Mouse (Mus musculus) liver, embryonic 14.5 days (tissue): ENCODE measurements at regions not wholly inside any gene's neighbourhood (a gene's known extent, or its start where the extent isn't known, plus 50 kb on each side); places are given as distances from the start of the nearest gene placed in this dataset.

ENCODE experiments used
- CTCF ChIP-seq: IDR thresholded peaks from 2 replicates; pipeline ENCODE4 v1.5.1; 2016; ENCODE audit warnings: antibody characterized with exemption, low read depth, control low read depth
- EP300 ChIP-seq: IDR thresholded peaks from 2 replicates; pipeline ENCODE4 v1.6.1; 2016; ENCODE audit warnings: antibody characterized with exemption, low read depth

- no peak for TF ChIP-seq CTCF
- TF ChIP-seq EP300 = no peak
Measured at GRCm38 (mm10) chr2:160075694-160076093, 258.3 kb downstream of the Gm826 start.
